Mouse (Mus musculus) forebrain, embryonic 15.5 days (tissue): ENCODE results near the gene Arhgap22. TPM values are rescaled to one million over a fixed set of nuclear protein-coding genes. Genes with fewer than 3 reads are reported as not detected.

ENCODE experiments used
- ATAC-seq: fragments of 200-750 bp; cut with Nextera tagmentation; replicated peaks from 2 replicates; pipeline ENCODE4 v1.8.0; 2017; ENCODE audit warnings: mild to moderate bottlenecking, moderate TSS enrichment, moderate library complexity
- H3K27ac ChIP-seq: fragments of 300-500 bp; sonication (generic); replicated peaks from 2 replicates; pipeline ENCODE4 v1.5.1; 2015; ENCODE audit warnings: mild to moderate bottlenecking, inconsistent platforms
- H3K27me3 ChIP-seq: fragments of 300-500 bp; sonication (generic); 2 replicates; pipeline ENCODE4 v1.6.1; 2015; ENCODE audit warnings: inconsistent platforms
- H3K36me3 ChIP-seq: fragments of 300-500 bp; sonication (generic); 2 replicates; pipeline ENCODE4 v1.6.1; 2015; ENCODE audit warnings: mild to moderate bottlenecking, inconsistent platforms
- H3K4me1 ChIP-seq: fragments of 300-500 bp; sonication (generic); 2 replicates; pipeline ENCODE4 v1.6.1; 2015; ENCODE audit warnings: inconsistent platforms
- H3K4me2 ChIP-seq: fragments of 300-500 bp; sonication (generic); replicated peaks from 2 replicates; pipeline ENCODE4 v1.6.1; 2015; ENCODE audit warnings: mild to moderate bottlenecking, inconsistent platforms
- H3K4me3 ChIP-seq: fragments of 300-500 bp; sonication (generic); 2 replicates; pipeline ENCODE4 v1.5.1; 2015; ENCODE audit warnings: mild to moderate bottlenecking, inconsistent platforms
- H3K9ac ChIP-seq: fragments of 300-500 bp; sonication (generic); replicated peaks from 2 replicates; pipeline ENCODE4 v1.6.1; 2015; ENCODE audit warnings: mild to moderate bottlenecking, inconsistent platforms
- H3K9me3 ChIP-seq: fragments of 300-500 bp; sonication (generic); 2 replicates; pipeline ENCODE4 v1.6.1; 2016; ENCODE audit warnings: inconsistent platforms
- WGBS: fragments of 180-500 bp; shearing (Covaris S2); methylation state at CpG from one replicate; pipeline ENCODE4 v1.1.7; 2015; ENCODE audit warnings: mixed read lengths; 5-methylcytosine and 5-hydroxymethylcytosine counted together
- polyA plus RNA-seq: library from polyadenylated mRNA; unstranded; fragments of >200 nt; fragmentation: Nextera tagmentation; extraction: Ambion mirVana; gene quantifications from 2 replicates; pipeline ENCODE4 v1.2.1, GENCODE M21; 2015

The Arhgap22 gene
- polyA plus RNA-seq, 1 experiment from 2014 or later, result 1.4 TPM

- peaks cover 18% of the 10 kb centered on the region for H3K27me3 ChIP-seq
- H3K9me3 ChIP-seq, result no peaks in the 10 kb centered on the region
- peak overlapping the region; percentile 59 for H3K9ac ChIP-seq
- ATAC-seq, result peak; percentile 70
- peak overlapping the region; percentile 99 for H3K4me2 ChIP-seq
- H3K36me3 ChIP-seq, result no peaks in the 10 kb centered on the region
- H3K4me3 ChIP-seq, result peak overlapping the region; percentile 72
- H3K4me1 ChIP-seq, result peaks cover 26% of the 10 kb centered on the region
- WGBS, result under 1% methylated on average over 104 of the region's 106 CpGs
- peak overlapping the region; percentile 12; the same call in 1 of the 2 replicates for H3K27ac ChIP-seq
Measured at GRCm38 (mm10) chr14:33319541-33320521, 106.0 kb downstream of the Arhgap22 start.

DNA sequence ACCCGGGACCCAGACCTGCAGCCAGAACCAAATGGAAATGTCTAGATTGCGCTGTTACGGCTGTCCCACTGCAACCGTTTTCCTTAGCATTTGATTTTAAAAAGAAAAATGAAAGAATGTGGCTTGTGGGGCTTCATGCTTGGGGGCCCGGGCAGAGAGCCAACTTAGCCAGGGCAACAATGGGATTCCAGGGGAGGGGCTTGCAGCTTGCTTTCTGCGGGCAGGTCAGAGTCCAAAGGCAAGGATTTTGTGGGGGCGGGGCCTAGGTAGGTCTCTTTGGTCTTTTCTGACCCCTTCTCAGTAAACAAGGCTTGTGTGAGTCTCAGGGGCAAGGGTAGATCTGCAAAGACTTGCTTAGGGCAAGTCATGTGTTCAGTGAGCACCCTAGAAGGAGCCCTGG is 107.0 kb downstream of the Arhgap22 start:
- WGBS, result 6% methylated on average over 7 of the region's 7 CpGs
- H3K36me3 ChIP-seq, result no peaks in the 10 kb centered on the region
- H3K4me3 ChIP-seq, result no peak overlapping the region
- peaks cover 18% of the 10 kb centered on the region for H3K27me3 ChIP-seq
- no peak for ATAC-seq
- H3K9me3 ChIP-seq, result no peaks in the 10 kb centered on the region
- H3K4me2 ChIP-seq, result peak overlapping the region; percentile 99; the same call in 1 of the 2 replicates
- H3K27ac ChIP-seq, result no peak overlapping the region
- H3K4me1 ChIP-seq, result peaks cover 26% of the 10 kb centered on the region
- H3K9ac ChIP-seq, result no peak overlapping the region

DNA sequence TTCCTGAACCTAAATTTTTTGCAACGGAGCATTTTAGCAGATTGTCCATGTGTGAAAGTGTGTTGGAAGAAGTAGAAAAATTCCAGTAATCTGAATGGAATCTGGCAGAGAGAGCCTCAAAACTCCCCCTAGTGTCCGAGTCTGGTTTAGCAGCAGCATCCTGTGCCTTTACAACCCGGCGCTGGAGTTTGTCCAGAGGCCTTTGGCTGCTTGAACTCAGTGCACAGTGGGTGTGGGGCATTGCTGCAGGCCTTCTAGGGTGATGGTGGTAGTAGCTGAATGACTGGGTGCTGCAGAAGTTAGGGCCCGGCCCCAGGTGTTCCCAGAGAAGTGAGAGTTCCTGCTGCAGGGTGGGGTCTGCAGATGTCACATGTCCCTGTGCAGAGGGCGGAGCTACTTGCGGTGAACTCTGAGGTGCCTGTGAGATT is 108.8 kb downstream of the Arhgap22 start:
- Histone ChIP-seq H3K9ac (no peak overlapping the region), H3K4me2 (no peak overlapping the region), H3K9me3 (no peaks in the 10 kb centered on the region), H3K4me3 (no peak overlapping the region), H3K4me1 (peaks cover 26% of the 10 kb centered on the region), H3K27me3 (peaks cover 18% of the 10 kb centered on the region), H3K36me3 (no peaks in the 10 kb centered on the region), H3K27ac (no peak overlapping the region)
- no peak for ATAC-seq
- 24% methylated on average over 7 of the region's 7 CpGs for WGBS

- H3K9me3 ChIP-seq, result no peaks in the 10 kb centered on the region
- no peak for ATAC-seq
- no peak overlapping the region for H3K9ac ChIP-seq
- no peak overlapping the region for H3K4me3 ChIP-seq
- H3K4me2 ChIP-seq, result no peak overlapping the region
- peaks cover 14% of the 10 kb centered on the region for H3K4me1 ChIP-seq
- peaks cover 17% of the 10 kb centered on the region for H3K27me3 ChIP-seq
- H3K27ac ChIP-seq, result no peak overlapping the region
- no peaks in the 10 kb centered on the region for H3K36me3 ChIP-seq
- 72% methylated on average over 6 of the region's 6 CpGs for WGBS
Measured at GRCm38 (mm10) chr14:33324556-33324955, 110.7 kb downstream of the Arhgap22 start.

- Histone ChIP-seq H3K4me1 (no peaks in the 10 kb centered on the region), H3K4me2 (no peak overlapping the region), H3K9ac (no peak overlapping the region), H3K27ac (no peak overlapping the region), H3K27me3 (no peaks in the 10 kb centered on the region), H3K4me3 (no peak overlapping the region), H3K36me3 (no peaks in the 10 kb centered on the region), H3K9me3 (no peaks in the 10 kb centered on the region)
- 30% methylated on average over 5 of the region's 5 CpGs for WGBS
- ATAC-seq, result no peak
Measured at GRCm38 (mm10) chr14:33328369-33328768, 114.5 kb downstream of the Arhgap22 start.

DNA sequence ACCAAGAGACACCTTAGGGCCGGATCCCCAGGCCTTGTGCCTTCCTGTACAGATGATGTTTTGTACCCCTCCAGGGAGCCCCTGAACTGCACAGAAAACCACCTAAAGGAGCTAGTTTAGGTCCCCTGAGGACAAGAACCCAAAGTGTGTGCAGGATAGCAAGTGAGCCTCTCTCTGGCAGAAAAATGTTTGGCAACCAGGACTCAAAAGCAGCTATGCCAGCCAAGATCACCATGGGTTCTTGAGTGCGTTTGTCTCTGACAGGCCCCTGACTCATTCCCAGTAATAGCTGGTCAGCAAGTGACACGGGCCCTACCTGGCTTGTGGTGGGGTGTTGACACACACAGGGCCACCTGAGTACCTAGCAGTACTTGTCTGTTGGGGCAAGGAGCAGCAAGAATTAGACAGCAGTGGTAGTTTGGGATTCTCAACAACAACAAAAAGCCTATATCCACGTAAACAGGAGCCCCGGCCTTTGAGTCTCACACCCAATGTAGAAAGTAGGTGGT is 115.5 kb downstream of the Arhgap22 start:
- no peak for ATAC-seq
- Histone ChIP-seq H3K36me3 (no peaks in the 10 kb centered on the region), H3K4me1 (no peaks in the 10 kb centered on the region), H3K27ac (no peak overlapping the region), H3K9me3 (no peaks in the 10 kb centered on the region), H3K9ac (no peak overlapping the region), H3K27me3 (no peaks in the 10 kb centered on the region), H3K4me2 (no peak overlapping the region), H3K4me3 (no peak overlapping the region)
- WGBS, result 90% methylated on average over 5 of the region's 5 CpGs

DNA sequence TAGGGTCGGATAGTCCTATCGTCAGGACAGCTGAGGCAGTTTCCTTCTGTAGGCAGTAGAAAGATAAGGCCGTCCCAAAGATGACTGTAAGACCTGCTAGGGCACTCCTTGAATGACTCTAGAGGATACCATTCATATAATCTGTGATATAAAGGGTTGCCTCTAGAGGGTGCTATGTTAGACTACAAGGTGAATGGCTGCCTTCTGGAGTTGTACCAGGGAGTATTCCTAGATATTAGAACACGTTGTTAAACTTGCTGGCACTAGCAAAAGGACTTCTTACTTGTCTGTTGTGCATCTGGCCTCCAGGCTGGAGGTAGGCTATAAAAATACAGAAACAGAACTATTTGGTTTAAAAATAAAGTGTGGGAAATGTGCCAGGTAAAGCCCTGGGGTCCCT is 117.2 kb downstream of the Arhgap22 start:
- ATAC-seq, result no peak
- 63% methylated on average over 4 of the region's 4 CpGs for WGBS
- Histone ChIP-seq H3K4me1 (no peaks in the 10 kb centered on the region), H3K4me2 (no peak overlapping the region), H3K36me3 (no peaks in the 10 kb centered on the region), H3K9ac (no peak overlapping the region), H3K27ac (no peak overlapping the region), H3K9me3 (no peaks in the 10 kb centered on the region), H3K4me3 (no peak overlapping the region), H3K27me3 (no peaks in the 10 kb centered on the region)

GRCm38 (mm10) chr14:33331627-33332026 is 117.8 kb downstream of the Arhgap22 start:
- Histone ChIP-seq H3K27me3 (no peaks in the 10 kb centered on the region), H3K9ac (no peak overlapping the region), H3K4me1 (no peaks in the 10 kb centered on the region), H3K9me3 (no peaks in the 10 kb centered on the region), H3K4me2 (no peak overlapping the region), H3K27ac (no peak overlapping the region), H3K4me3 (no peak overlapping the region), H3K36me3 (no peaks in the 10 kb centered on the region)
- 43% methylated on average over 4 of the region's 4 CpGs for WGBS
- no peak for ATAC-seq

GRCm38 (mm10) chr14:33333833-33334232 is 120.0 kb downstream of the Arhgap22 start:
- Histone ChIP-seq H3K9me3 (no peaks in the 10 kb centered on the region), H3K4me2 (no peak overlapping the region), H3K9ac (no peak overlapping the region), H3K36me3 (no peaks in the 10 kb centered on the region), H3K4me1 (no peaks in the 10 kb centered on the region), H3K4me3 (no peak overlapping the region), H3K27ac (no peak overlapping the region), H3K27me3 (no peaks in the 10 kb centered on the region)
- no peak for ATAC-seq
- 89% methylated on average over 4 of the region's 4 CpGs for WGBS

DNA sequence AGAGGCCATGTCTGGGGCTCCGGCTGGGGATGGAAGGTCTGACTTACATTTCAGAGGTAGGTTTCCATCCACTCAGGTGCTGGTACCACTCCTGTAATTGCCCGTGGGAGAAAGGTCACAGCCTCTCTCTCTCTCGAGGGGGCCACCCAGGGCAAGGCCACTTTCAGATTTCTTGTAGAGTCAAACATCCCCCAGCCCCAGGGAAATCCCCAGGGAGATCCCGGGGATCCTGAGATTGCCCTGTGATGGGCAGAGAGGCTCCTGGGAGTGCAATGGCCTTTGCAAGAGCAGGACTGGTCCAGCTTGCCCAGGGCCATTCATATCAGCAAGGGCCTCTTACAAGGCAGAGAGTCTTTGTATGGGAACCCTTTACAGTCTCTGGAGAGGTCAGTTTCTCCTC is 120.6 kb downstream of the Arhgap22 start:
- H3K9ac ChIP-seq, result no peak overlapping the region
- no peak overlapping the region for H3K4me2 ChIP-seq
- H3K4me3 ChIP-seq, result no peak overlapping the region
- 83% methylated on average over 4 of the region's 4 CpGs for WGBS
- H3K4me1 ChIP-seq, result no peaks in the 10 kb centered on the region
- H3K27ac ChIP-seq, result no peak overlapping the region
- no peaks in the 10 kb centered on the region for H3K27me3 ChIP-seq
- no peak for ATAC-seq
- H3K36me3 ChIP-seq, result no peaks in the 10 kb centered on the region
- H3K9me3 ChIP-seq, result no peaks in the 10 kb centered on the region

- no peak for ATAC-seq
- no peaks in the 10 kb centered on the region for H3K9me3 ChIP-seq
- no peak overlapping the region for H3K27ac ChIP-seq
- WGBS, result 79% methylated on average over 6 of the region's 6 CpGs
- no peaks in the 10 kb centered on the region for H3K27me3 ChIP-seq
- no peak overlapping the region for H3K4me2 ChIP-seq
- H3K36me3 ChIP-seq, result no peaks in the 10 kb centered on the region
- no peak overlapping the region for H3K9ac ChIP-seq
- no peaks in the 10 kb centered on the region for H3K4me1 ChIP-seq
- H3K4me3 ChIP-seq, result no peak overlapping the region
Measured at GRCm38 (mm10) chr14:33335733-33336132, 121.9 kb downstream of the Arhgap22 start.

GRCm38 (mm10) chr14:33338684-33339083 is 124.9 kb downstream of the Arhgap22 start:
- Histone ChIP-seq H3K9me3 (no peaks in the 10 kb centered on the region), H3K4me2 (no peak overlapping the region), H3K4me1 (no peaks in the 10 kb centered on the region), H3K9ac (no peak overlapping the region), H3K27me3 (no peaks in the 10 kb centered on the region), H3K4me3 (no peak overlapping the region), H3K27ac (no peak overlapping the region), H3K36me3 (no peaks in the 10 kb centered on the region)
- no peak for ATAC-seq
- WGBS, result 77% methylated on average over 5 of the region's 5 CpGs
